Mouse (Mus musculus): ENCODE measurements at regions not wholly inside any gene's neighbourhood (a gene's known extent, or its start where the extent isn't known, plus 50 kb on each side); places are given as distances from the start of the nearest gene placed in this dataset.
A peak's percentile ranks its signal among the peaks of the same experiment; 100 is the strongest.

DNA sequence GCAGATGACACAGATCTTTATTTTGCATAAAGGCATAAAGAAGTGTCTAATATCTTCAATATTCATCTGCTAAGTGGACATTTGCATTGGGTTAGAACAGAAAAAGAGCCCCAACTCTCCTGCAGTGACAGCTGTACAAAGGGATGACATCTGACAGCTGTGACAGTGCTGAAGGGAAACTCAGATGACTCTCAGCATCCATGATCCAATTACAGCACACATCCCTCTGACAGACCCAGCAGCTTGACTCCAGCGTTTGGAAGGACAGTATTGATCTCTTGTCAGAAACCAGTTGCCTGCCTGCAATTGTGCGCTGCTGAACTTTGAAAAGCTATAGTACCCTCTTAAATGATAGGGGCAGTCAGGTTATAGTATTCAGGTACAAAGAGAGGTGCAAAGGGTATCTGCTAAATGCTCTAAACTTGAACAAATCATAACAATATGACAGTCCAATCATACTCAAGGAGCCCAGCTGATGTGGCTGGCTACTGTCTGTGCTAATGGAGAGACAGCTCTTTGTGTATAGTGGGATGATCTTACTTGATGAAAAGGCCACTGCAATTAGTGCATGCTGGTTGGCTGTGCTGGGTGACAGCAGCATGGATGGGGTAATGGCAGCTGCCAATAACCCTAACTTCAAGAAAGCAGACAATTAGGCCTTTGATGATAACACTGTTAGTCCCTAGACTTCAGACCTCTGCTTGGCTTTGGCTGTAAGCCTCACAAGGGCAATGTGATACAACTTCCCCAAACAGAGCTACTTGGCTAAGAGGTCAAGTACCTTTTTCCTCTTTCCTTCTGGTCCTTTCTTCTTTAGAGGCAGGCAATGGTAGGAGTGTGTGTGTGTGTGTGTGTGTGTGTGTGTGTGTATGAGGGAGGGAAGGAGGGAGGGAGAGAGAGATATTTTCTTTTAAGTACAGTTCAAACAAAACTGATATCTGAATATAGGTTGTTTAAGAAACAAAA, 662.9 kb downstream of the Nr4a2 start:
- Histone ChIP-seq H3K4me2 (no peak overlapping the region), H3K9me3 (no peaks in the 10 kb centered on the region)

GRCm38 (mm10) chr2:56459430-56459829, 664.4 kb downstream of the Nr4a2 start:
- no peaks in the 10 kb centered on the region for H3K36me3 ChIP-seq
- no peak overlapping the region for H3K4me2 ChIP-seq
- no peak for ATAC-seq (ENCODE audit: low FRiP score)
- no peak overlapping the region for H3K9ac ChIP-seq
- no peaks in the 10 kb centered on the region for H3K9me3 ChIP-seq
- H3K4me3 ChIP-seq, result no peak overlapping the region
- WGBS, result 53% methylated on average over 5 of the region's 5 CpGs
- H3K27me3 ChIP-seq, result no peaks in the 10 kb centered on the region
- H3K27ac ChIP-seq, result no peak overlapping the region
- peaks cover 29% of the 10 kb centered on the region for H3K4me1 ChIP-seq (replicated peaks)

More for the DNA sequence above, 662.9 kb downstream of the Nr4a2 start:
- Histone ChIP-seq H3K4me3 (no peak overlapping the region), H3K27ac (no peak overlapping the region; the same call in 1 of the 2 replicates), H3K4me1 (replicated peaks) (peaks cover 21% of the 10 kb centered on the region), H3K36me3 (no peaks in the 10 kb centered on the region), H3K27me3 (no peaks in the 10 kb centered on the region), H3K9ac (no peak overlapping the region)
- 49% methylated on average over 2 of the region's 2 CpGs for WGBS
- ATAC-seq (ENCODE audit: low FRiP score), result peak; percentile 61

- H3K36me3 ChIP-seq, result no peaks in the 10 kb centered on the region
- no peak overlapping the region for H3K27ac ChIP-seq
- H3K9me3 ChIP-seq, result no peaks in the 10 kb centered on the region
- H3K9ac ChIP-seq, result no peak overlapping the region
- WGBS, result 26% methylated on average over 1 of the region's 1 CpGs
- no peaks in the 10 kb centered on the region for H3K27me3 ChIP-seq
- H3K4me2 ChIP-seq, result no peak overlapping the region
- 0 out of 2 replicates have a peak, but pooled peaks have one; percentile 32 for ATAC-seq (ENCODE audit: low FRiP score)
- H3K4me3 ChIP-seq, result no peak overlapping the region
- peaks cover 30% of the 10 kb centered on the region for H3K4me1 ChIP-seq (replicated peaks)
These were observed 666.2 kb downstream of the Nr4a2 start for GRCm38 (mm10) chr2:56457594-56457993.

DNA sequence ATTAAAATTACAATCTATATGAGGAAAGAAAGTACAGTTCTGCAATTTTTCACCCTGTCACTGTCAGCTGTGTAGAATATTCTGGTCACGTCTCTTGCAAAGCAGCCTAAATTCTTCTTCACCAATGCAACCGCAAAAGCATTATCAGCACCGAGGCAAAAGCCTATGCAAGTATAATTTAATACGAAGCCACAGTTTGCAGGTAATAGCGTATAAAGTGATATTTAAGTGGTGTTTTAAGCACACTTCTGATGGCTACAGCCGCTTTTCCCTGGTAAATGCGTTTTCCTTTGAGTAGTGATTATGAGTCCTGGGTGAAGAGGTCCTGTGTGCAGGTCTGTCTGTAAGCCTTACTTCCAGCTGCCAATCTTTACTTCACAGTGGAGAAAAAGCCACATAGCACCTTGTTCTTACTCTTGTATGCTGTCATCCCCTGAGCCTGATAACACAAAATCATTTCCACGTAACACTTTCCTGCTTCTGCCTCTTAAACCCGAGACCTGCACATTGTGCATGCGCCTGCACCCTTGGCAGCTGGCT, 667.9 kb downstream of the Nr4a2 start:
- no peak for ATAC-seq (ENCODE audit: low FRiP score)
- WGBS, result 52% methylated on average over 10 of the region's 10 CpGs

DNA sequence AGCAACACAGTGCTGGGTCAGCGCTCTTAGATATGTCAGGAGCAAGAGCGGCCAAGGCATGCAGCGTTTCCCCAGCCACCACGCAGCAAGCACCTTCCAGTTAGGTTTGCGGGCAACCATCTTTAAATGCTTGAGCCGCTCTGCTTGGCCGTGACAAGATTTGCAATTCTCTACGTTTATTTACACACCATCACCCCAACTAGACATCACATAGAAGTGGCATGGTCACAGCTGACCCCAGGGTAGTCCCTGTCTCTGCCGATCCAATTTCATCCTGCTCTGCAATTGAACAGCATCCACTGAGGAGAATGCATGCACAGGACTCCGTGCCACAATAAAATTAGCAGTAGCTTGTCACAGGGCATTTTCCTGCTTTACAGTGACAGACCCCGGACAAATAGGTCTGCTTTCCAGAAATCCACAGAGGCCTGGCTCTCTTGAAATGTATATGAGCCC, 669.2 kb downstream of the Nr4a2 start:
- H3K36me3 ChIP-seq, result no peaks in the 10 kb centered on the region
- peaks cover 26% of the 10 kb centered on the region for H3K4me1 ChIP-seq (replicated peaks)
- peak overlapping the region; percentile 51; the same call in 1 of the 2 replicates for H3K9ac ChIP-seq
- WGBS, result 5% methylated on average over 11 of the region's 11 CpGs
- H3K4me3 ChIP-seq, result peak overlapping the region; percentile 33
- no peaks in the 10 kb centered on the region for H3K9me3 ChIP-seq
- H3K27me3 ChIP-seq, result no peaks in the 10 kb centered on the region
- peak; percentile 81 for ATAC-seq (ENCODE audit: low FRiP score)
- H3K27ac ChIP-seq, result peak overlapping the region; percentile 62
- peak overlapping the region; percentile 52 for H3K4me2 ChIP-seq

More for the DNA sequence above, 667.9 kb downstream of the Nr4a2 start:
- Histone ChIP-seq H3K27ac (no peak overlapping the region), H3K9ac (no peak overlapping the region), H3K9me3 (no peaks in the 10 kb centered on the region), H3K4me1 (replicated peaks) (peaks cover 28% of the 10 kb centered on the region), H3K36me3 (no peaks in the 10 kb centered on the region), H3K4me2 (no peak overlapping the region), H3K27me3 (no peaks in the 10 kb centered on the region), H3K4me3 (no peak overlapping the region)

- no peak for ATAC-seq (ENCODE audit: low FRiP score)
- WGBS, result 81% methylated on average over 10 of the region's 10 CpGs
- no peaks in the 10 kb centered on the region for H3K27me3 ChIP-seq
- H3K4me1 ChIP-seq (replicated peaks), result no peaks in the 10 kb centered on the region
- no peak overlapping the region for H3K27ac ChIP-seq
- no peaks in the 10 kb centered on the region for H3K36me3 ChIP-seq
- no peak overlapping the region for H3K9ac ChIP-seq
- no peak overlapping the region for H3K4me3 ChIP-seq
- H3K4me2 ChIP-seq, result no peak overlapping the region
- H3K9me3 ChIP-seq, result no peaks in the 10 kb centered on the region
These were observed 682.9 kb downstream of the Nr4a2 start for GRCm38 (mm10) chr2:56440916-56441315.
